Mouse (Mus musculus) liver, postnatal 0 days (tissue): ENCODE results near the gene Prkch.

Experiments used
- CTCF ChIP-seq: sonication (generic); IDR thresholded peaks from 2 replicates; pipeline ENCODE4 v1.5.1; 2016; ENCODE audit warnings: antibody characterized with exemption, low read depth
- EP300 ChIP-seq: IDR thresholded peaks from 2 replicates; pipeline ENCODE4 v1.6.1; 2016; ENCODE audit warnings: antibody characterized with exemption, low read depth, mild to moderate bottlenecking

GRCm38 (mm10) chr12:73742577-73742976 is 158.0 kb downstream of the Prkch start:
- TF ChIP-seq CTCF (no peak), EP300 (no peak)
